Mouse (Mus musculus) midbrain, embryonic 15.5 days (tissue): Measurements from ENCODE around the gene Gpatch8. TPM values are rescaled to one million over a fixed set of nuclear protein-coding genes. Genes with fewer than 3 reads are reported as not detected.
"Not testable (repeated sequence)": the region's sequence is repeated elsewhere in the genome, so short reads cannot be mapped to it uniquely, and the experiment has no call there.

Experiments
- ATAC-seq: fragments of 200-750 bp; cut with Nextera tagmentation; replicated peaks from 2 replicates; pipeline ENCODE4 v1.8.0; 2017; ENCODE audit warnings: moderate TSS enrichment
- H3K27ac ChIP-seq: fragments of 300-500 bp; sonication (generic); 2 replicates; pipeline ENCODE4 v1.5.1; 2015; ENCODE audit warnings: mild to moderate bottlenecking, inconsistent platforms
- H3K27me3 ChIP-seq: fragments of 300-500 bp; sonication (generic); replicated peaks from 2 replicates; pipeline ENCODE4 v1.6.1; 2015; ENCODE audit warnings: inconsistent platforms
- H3K36me3 ChIP-seq: fragments of 300-500 bp; sonication (generic); replicated peaks from 2 replicates; pipeline ENCODE4 v1.6.1; 2015; ENCODE audit warnings: inconsistent platforms
- H3K4me1 ChIP-seq: fragments of 300-500 bp; sonication (generic); 2 replicates; pipeline ENCODE4 v1.6.1; 2015; ENCODE audit warnings: inconsistent platforms
- H3K4me2 ChIP-seq: fragments of 300-500 bp; sonication (generic); 2 replicates; pipeline ENCODE4 v1.6.1; 2015; ENCODE audit warnings: inconsistent platforms, mild to moderate bottlenecking, moderate library complexity
- H3K4me3 ChIP-seq: fragments of 300-500 bp; sonication (generic); 2 replicates; pipeline ENCODE4 v1.5.1; 2015; ENCODE audit warnings: mild to moderate bottlenecking, inconsistent platforms
- H3K9ac ChIP-seq: fragments of 300-500 bp; sonication (generic); 2 replicates; pipeline ENCODE4 v1.6.1; 2015; ENCODE audit warnings: mild to moderate bottlenecking, inconsistent platforms
- H3K9me3 ChIP-seq: fragments of 300-500 bp; sonication (generic); 2 replicates; pipeline ENCODE4 v1.6.1; 2016; ENCODE audit warnings: inconsistent platforms
- WGBS: fragments of 180-500 bp; shearing (Covaris S2); methylation state at CpG from one replicate; pipeline ENCODE4 v1.1.7; 2015; ENCODE audit warnings: mixed read lengths; 5-methylcytosine and 5-hydroxymethylcytosine counted together
- polyA plus RNA-seq: library from polyadenylated mRNA; unstranded; fragments of >200 nt; fragmentation: Nextera tagmentation; extraction: Ambion mirVana; gene quantifications from 2 replicates; pipeline ENCODE4 v1.2.1, GENCODE M21; 2015

The Gpatch8 gene
- polyA plus RNA-seq, 1 experiment from 2014 or later: 76.4 TPM

GRCm38 (mm10) chr11:102567157-102567556, 11.0 kb upstream of the Gpatch8 start:
- Histone ChIP-seq H3K4me3 (no peak overlapping the region), H3K9me3 (no peaks in the 10 kb centered on the region), H3K27ac (no peak overlapping the region), H3K36me3 (no peaks in the 10 kb centered on the region), H3K4me2 (no peak overlapping the region), H3K27me3 (no peaks in the 10 kb centered on the region), H3K9ac (no peak overlapping the region), H3K4me1 (no peaks in the 10 kb centered on the region)
- WGBS: 88% methylated on average over 6 of the region's 6 CpGs
- no peak for ATAC-seq

- no peak overlapping the region for H3K4me2 ChIP-seq
- H3K4me1 ChIP-seq: no peaks in the 10 kb centered on the region
- no peaks in the 10 kb centered on the region for H3K9me3 ChIP-seq
- no peak overlapping the region for H3K4me3 ChIP-seq
- H3K36me3 ChIP-seq: no peaks in the 10 kb centered on the region
- 94% methylated on average over 1 of the region's 1 CpGs for WGBS
- no peak overlapping the region for H3K9ac ChIP-seq
- no peaks in the 10 kb centered on the region for H3K27me3 ChIP-seq
- no peak for ATAC-seq
- H3K27ac ChIP-seq: no peak overlapping the region
Measured at GRCm38 (mm10) chr11:102566290-102566689, 10.1 kb upstream of the Gpatch8 start.

GRCm38 (mm10) chr11:102565741-102566140, 9.5 kb upstream of the Gpatch8 start:
- H3K9me3 ChIP-seq: no peaks in the 10 kb centered on the region
- H3K9ac ChIP-seq: no peak overlapping the region
- no peak overlapping the region for H3K4me3 ChIP-seq
- no peak overlapping the region for H3K4me2 ChIP-seq
- no peak overlapping the region for H3K27ac ChIP-seq
- no peaks in the 10 kb centered on the region for H3K27me3 ChIP-seq
- H3K36me3 ChIP-seq: no peaks in the 10 kb centered on the region
- no peaks in the 10 kb centered on the region for H3K4me1 ChIP-seq
- no peak for ATAC-seq

- not testable (repeated sequence) for H3K36me3 ChIP-seq, H3K4me1 ChIP-seq, H3K27ac ChIP-seq, H3K4me3 ChIP-seq, H3K4me2 ChIP-seq, H3K9ac ChIP-seq, H3K27me3 ChIP-seq, ATAC-seq, H3K9me3 ChIP-seq
- WGBS: 88% methylated on average over 14 of the region's 14 CpGs
Measured at GRCm38 (mm10) chr11:102564952-102565671, 8.9 kb upstream of the Gpatch8 start.

- no peak overlapping the region for H3K27ac ChIP-seq
- no peaks in the 10 kb centered on the region for H3K27me3 ChIP-seq
- H3K9ac ChIP-seq: no peak overlapping the region
- H3K4me1 ChIP-seq: peaks cover 15% of the 10 kb centered on the region
- no peak overlapping the region for H3K4me3 ChIP-seq
- 94% methylated on average over 4 of the region's 5 CpGs for WGBS
- H3K4me2 ChIP-seq: no peak overlapping the region
- H3K36me3 ChIP-seq: no peaks in the 10 kb centered on the region
- no peaks in the 10 kb centered on the region for H3K9me3 ChIP-seq
- no peak for ATAC-seq
Measured at GRCm38 (mm10) chr11:102558704-102559103, 2.5 kb upstream of the Gpatch8 start.

GRCm38 (mm10) chr11:102557386-102557785, 1.2 kb upstream of the Gpatch8 start:
- WGBS: 100% methylated on average over 1 of the region's 1 CpGs

GRCm38 (mm10) chr11:102556716-102557074, 503 bp upstream of the Gpatch8 start:
- H3K9me3 ChIP-seq: no peaks in the 10 kb centered on the region
- H3K27me3 ChIP-seq: no peaks in the 10 kb centered on the region
- 0 out of 2 replicates have a peak, but pooled peaks have one; percentile 19 for ATAC-seq
- no peaks in the 10 kb centered on the region for H3K36me3 ChIP-seq
- WGBS: 21% methylated on average over 3 of the region's 3 CpGs
- H3K4me2 ChIP-seq: peak overlapping the region; percentile 44
- H3K4me3 ChIP-seq: peak overlapping the region; percentile 91; the same call in 1 of the 2 replicates
- H3K9ac ChIP-seq: no peak overlapping the region
- peaks cover 24% of the 10 kb centered on the region for H3K4me1 ChIP-seq
- H3K27ac ChIP-seq: peak overlapping the region; percentile 96

More at GRCm38 (mm10) chr11:102557386-102557785, 1.2 kb upstream of the Gpatch8 start:
- H3K9ac ChIP-seq: no peak overlapping the region
- H3K9me3 ChIP-seq: no peaks in the 10 kb centered on the region
- ATAC-seq: no peak
- no peaks in the 10 kb centered on the region for H3K36me3 ChIP-seq
- no peak overlapping the region for H3K4me2 ChIP-seq
- H3K4me3 ChIP-seq: no peak overlapping the region
- no peaks in the 10 kb centered on the region for H3K27me3 ChIP-seq
- peaks cover 19% of the 10 kb centered on the region for H3K4me1 ChIP-seq
- no peak overlapping the region for H3K27ac ChIP-seq

GRCm38 (mm10) chr11:102555400-102556030, 677 bp downstream of the Gpatch8 start:
- under 1% methylated on average over 39 of the region's 39 CpGs for WGBS
- H3K4me1 ChIP-seq: peaks cover 30% of the 10 kb centered on the region
- peak; percentile 67 for ATAC-seq
- no peaks in the 10 kb centered on the region for H3K9me3 ChIP-seq
- peak overlapping the region; percentile 91 for H3K4me3 ChIP-seq
- peak overlapping the region; percentile 96 for H3K27ac ChIP-seq
- H3K9ac ChIP-seq: peak overlapping the region; percentile 96
- H3K27me3 ChIP-seq: no peaks in the 10 kb centered on the region
- no peaks in the 10 kb centered on the region for H3K36me3 ChIP-seq
- peak overlapping the region; percentile 68 for H3K4me2 ChIP-seq

GRCm38 (mm10) chr11:102552051-102552450, 4.1 kb downstream of the Gpatch8 start:
- Histone ChIP-seq H3K4me2 (no peak overlapping the region), H3K9me3 (no peaks in the 10 kb centered on the region), H3K36me3 (no peaks in the 10 kb centered on the region), H3K4me3 (no peak overlapping the region), H3K4me1 (peaks cover 34% of the 10 kb centered on the region), H3K27me3 (no peaks in the 10 kb centered on the region), H3K27ac (no peak overlapping the region), H3K9ac (no peak overlapping the region)
- ATAC-seq: no peak
- WGBS: 87% methylated on average over 3 of the region's 3 CpGs

GRCm38 (mm10) chr11:102551176-102551575, 5.0 kb downstream of the Gpatch8 start:
- H3K9ac ChIP-seq: no peak overlapping the region

GRCm38 (mm10) chr11:102541471-102541870, 14.7 kb downstream of the Gpatch8 start:
- Histone ChIP-seq H3K27me3 (no peaks in the 10 kb centered on the region), H3K9ac (no peak overlapping the region), H3K9me3 (no peaks in the 10 kb centered on the region), H3K4me3 (no peak overlapping the region), H3K27ac (no peak overlapping the region), H3K4me2 (no peak overlapping the region), H3K36me3 (no peaks in the 10 kb centered on the region), H3K4me1 (no peaks in the 10 kb centered on the region)
- ATAC-seq: no peak
- WGBS: 95% methylated on average over 5 of the region's 5 CpGs

More at GRCm38 (mm10) chr11:102551176-102551575, 5.0 kb downstream of the Gpatch8 start:
- Histone ChIP-seq H3K4me2 (no peak overlapping the region), H3K4me3 (no peak overlapping the region), H3K36me3 (no peaks in the 10 kb centered on the region), H3K9me3 (no peaks in the 10 kb centered on the region), H3K27me3 (no peaks in the 10 kb centered on the region), H3K4me1 (peaks cover 31% of the 10 kb centered on the region), H3K27ac (no peak overlapping the region)
- no peak for ATAC-seq

GRCm38 (mm10) chr11:102540286-102540685, 15.9 kb downstream of the Gpatch8 start:
- not testable (repeated sequence) for H3K4me2 ChIP-seq, H3K4me1 ChIP-seq, ATAC-seq

GRCm38 (mm10) chr11:102539690-102540089, 16.5 kb downstream of the Gpatch8 start:
- no peaks in the 10 kb centered on the region for H3K9me3 ChIP-seq
- H3K27ac ChIP-seq: no peak overlapping the region
- H3K4me1 ChIP-seq: no peaks in the 10 kb centered on the region
- H3K4me2 ChIP-seq: no peak overlapping the region
- no peak overlapping the region for H3K9ac ChIP-seq
- no peak overlapping the region for H3K4me3 ChIP-seq
- 76% methylated on average over 1 of the region's 1 CpGs for WGBS
- no peak for ATAC-seq
- 0 out of 2 replicates have a peak, but pooled peaks cover 3% of the 10 kb centered on the region for H3K36me3 ChIP-seq
- H3K27me3 ChIP-seq: no peaks in the 10 kb centered on the region

More at GRCm38 (mm10) chr11:102540286-102540685, 15.9 kb downstream of the Gpatch8 start:
- not testable (repeated sequence) for H3K27me3 ChIP-seq, H3K36me3 ChIP-seq, H3K9ac ChIP-seq, H3K4me3 ChIP-seq, H3K27ac ChIP-seq, H3K9me3 ChIP-seq
